Mouse (Mus musculus): ENCODE measurements around the gene Clec2i. TPM values are rescaled to one million over a fixed set of nuclear protein-coding genes. Genes with fewer than 3 reads are reported as not detected.
"Not testable (repeated sequence)": the region's sequence is repeated elsewhere in the genome, so short reads cannot be mapped to it uniquely, and the experiment has no call there.

Clec2i gene
- polyA plus RNA-seq, 1 experiment from 2014 or later, result 0.16 TPM

GRCm38 (mm10) chr6:128935889-128936665, 48.7 kb downstream of the Clec2i start:
- H3K9ac ChIP-seq; ATAC-seq (replicated peaks; ENCODE audit: low FRiP score); H3K36me3 ChIP-seq; H3K4me3 ChIP-seq (replicated peaks); H3K9me3 ChIP-seq (replicated peaks); H3K27me3 ChIP-seq; H3K4me2 ChIP-seq; H3K27ac ChIP-seq; H3K4me1 ChIP-seq: not testable (repeated sequence)
- WGBS, result 90% methylated on average over 4 of the region's 13 CpGs

- no peaks in the 10 kb centered on the region for H3K27me3 ChIP-seq
- peaks cover 4% of the 10 kb centered on the region; the same call in 1 of the 2 replicates for H3K9me3 ChIP-seq (replicated peaks)
- H3K4me1 ChIP-seq, result no peaks in the 10 kb centered on the region
- ATAC-seq (replicated peaks; ENCODE audit: low FRiP score), result no peak
- H3K36me3 ChIP-seq, result no peaks in the 10 kb centered on the region
- 89% methylated on average over 5 of the region's 5 CpGs for WGBS
- no peak overlapping the region for H3K27ac ChIP-seq
- H3K4me2 ChIP-seq, result no peak overlapping the region
- H3K4me3 ChIP-seq (replicated peaks), result no peak overlapping the region
- no peak overlapping the region for H3K9ac ChIP-seq
These were observed 54.4 kb downstream of the Clec2i start for GRCm38 (mm10) chr6:128941646-128942421.

GRCm38 (mm10) chr6:128945564-128945963, 58.2 kb downstream of the Clec2i start:
- no peaks in the 10 kb centered on the region for H3K4me1 ChIP-seq
- H3K9ac ChIP-seq, result no peak overlapping the region
- H3K4me3 ChIP-seq (replicated peaks), result no peak overlapping the region
- H3K4me2 ChIP-seq, result no peak overlapping the region
- H3K9me3 ChIP-seq (replicated peaks), result peaks cover 4% of the 10 kb centered on the region; the same call in 1 of the 2 replicates
- H3K27ac ChIP-seq, result no peak overlapping the region
- H3K27me3 ChIP-seq, result no peaks in the 10 kb centered on the region
- H3K36me3 ChIP-seq, result no peaks in the 10 kb centered on the region
- ATAC-seq (replicated peaks; ENCODE audit: low FRiP score), result no peak
- 91% methylated on average over 3 of the region's 3 CpGs for WGBS

Small RNA genes lying within 50 kb of the gene (microRNA-seq; reads per million reads assigned to microRNA genes)
- not detected for gene Gm27336

Other genes with a start within 250 kb of the Clec2i start
- 0.37 TPM in 1 of 2 replicates, not detected in the other for gene Clec2h, start 225.2 kb upstream of the Clec2i start, polyA plus RNA-seq (2015; fragmentation: Nextera tagmentation; extraction: Ambion mirVana)
- not detected in 2 replicates for gene Klrb1, start 164.5 kb upstream of the Clec2i start, polyA plus RNA-seq (2015; fragmentation: Nextera tagmentation; extraction: Ambion mirVana)
- 0.17 and 0.22 TPM in 2 replicates for gene Klrb1c, start 98.4 kb upstream of the Clec2i start, polyA plus RNA-seq (2015; fragmentation: Nextera tagmentation; extraction: Ambion mirVana)
- not detected in 2 replicates for gene Gm44511, start 61.3 kb upstream of the Clec2i start, polyA plus RNA-seq (2015; fragmentation: Nextera tagmentation; extraction: Ambion mirVana)
- 0.09 TPM in 1 of 2 replicates, not detected in the other for gene Klrb1b, start 61.3 kb upstream of the Clec2i start, polyA plus RNA-seq (2015; fragmentation: Nextera tagmentation; extraction: Ambion mirVana)
- 0.68 TPM in 2 replicates for gene BC035044, start 3.5 kb downstream of the Clec2i start, polyA plus RNA-seq (2015; fragmentation: Nextera tagmentation; extraction: Ambion mirVana)
- 0.06 TPM in 1 of 2 replicates, not detected in the other for gene Clec2g, start 46.8 kb downstream of the Clec2i start, polyA plus RNA-seq (2015; fragmentation: Nextera tagmentation; extraction: Ambion mirVana)
- gene Klrb1f, start 158.3 kb downstream of the Clec2i start, polyA plus RNA-seq (2015; fragmentation: Nextera tagmentation; extraction: Ambion mirVana), result 0.26 and 0.29 TPM in 2 replicates
- 0.06 TPM in 1 of 2 replicates, not detected in the other for gene Clec2e, start 213.3 kb downstream of the Clec2i start, polyA plus RNA-seq (2015; fragmentation: Nextera tagmentation; extraction: Ambion mirVana)

All from kidney, embryonic 15.5 days (tissue).